9 mouse cellular contexts compared by ENCODE assay signal in genomic region chr7:46378983-46379382, GRCm38 (mm10). TPM values are rescaled to one million over a fixed set of nuclear protein-coding genes. Genes with fewer than 3 reads are reported as not detected.
DNase-seq lines count a peak whose midpoint lies in the region; ATAC-seq and TF ChIP-seq lines count a peak whose summit lies in the region.
"Had no signal": no experiment of that assay in that cellular context is flagged by ENCODE, and none has a peak within 500 bp of the region (broad histone marks: within the 10 kb centered on the region; RNA-seq: fewer than 3 reads in every experiment).

No protein-coding gene starts in this region.

- H3K4me1 ChIP-seq in kidney, embryonic 15.5 days, result peaks cover 17% of the 10 kb centered on the region
- peaks cover 0 to 2% of the 10 kb centered on the region in 2 experiments; a peak in 1 of 4 replicates for H3K4me1 ChIP-seq in ES-E14 (ENCODE audit: control insufficient read depth in 2 of 2, insufficient read depth in 2 of 2, low read length in 2 of 2, poor library complexity in 1 of 2)

- no peak overlapping the region for H3K27ac ChIP-seq in kidney, embryonic 15.5 days
- no peak overlapping the region for H3K27ac ChIP-seq in ES-E14 (ENCODE audit: insufficient read depth, low read depth, low read length, poor library complexity, severe bottlenecking)
- H3K27ac ChIP-seq: lung, embryonic 15.5 days had no signal

- H3K27me3 ChIP-seq in kidney, embryonic 15.5 days, result peaks cover 69% of the 10 kb centered on the region

- no peak overlapping the region for H3K4me2 ChIP-seq in kidney, embryonic 15.5 days
- H3K4me2 ChIP-seq: lung, embryonic 15.5 days had no signal

- H3K4me3 ChIP-seq in kidney, embryonic 15.5 days (replicated peaks), result no peak overlapping the region
- no peak overlapping the region for H3K4me3 ChIP-seq in ES-E14 (ENCODE audit: insufficient read depth in 1 of 2, low read depth in 1 of 2, low read length in 2 of 2, poor library complexity in 1 of 2, severe bottlenecking in 1 of 2)
- H3K4me3 ChIP-seq: lung, embryonic 15.5 days had no signal

- intact Hi-C loops in gastrocnemius, postnatal 36 days (cut with DNase I), result loop anchor here (1.0 to 10.0 kb wide), 2 partner anchors 99 to 264 kb away; no protein-coding TSS in a partner anchor
- intact Hi-C loops in left cerebral cortex, postnatal 14 days (cut with DNase I), result loop anchor here (2.0 to 5.0 kb wide), 2 partner anchors 98 to 282 kb away; no protein-coding TSS in a partner anchor

- DNase-seq in kidney, adult 18-20 months, result peak; percentile 36
- no peak for DNase-seq in ES-E14 (ENCODE audit: low read depth, low spot score)
- DNase-seq in cerebellum, adult 9-11 months, result peak; percentile 48
- peak; percentile 58 to 62 for DNase-seq in gastrocnemius, postnatal 36 days
- DNase-seq in left cerebral cortex, postnatal 14 days (ENCODE audit: low spot score in 2 of 2), result peak; percentile 74 to 91
- DNase-seq in natural killer cell, adult 2 months (ENCODE audit: low spot score in 2 of 2), result peak; percentile 50 to 64
- peak; percentile 75 for DNase-seq in thymus, postnatal 4 days

- 9% methylated on average over 16 of the region's 16 CpGs for WGBS in kidney, embryonic 15.5 days

- no peak overlapping the region for H3K9ac ChIP-seq in kidney, embryonic 15.5 days
- no peak overlapping the region for H3K9ac ChIP-seq in ES-E14 (ENCODE audit: insufficient read depth, low read depth, low read length, poor library complexity, severe bottlenecking)
- H3K9ac ChIP-seq: lung, embryonic 15.5 days had no signal

- no peaks in the 10 kb centered on the region for H3K36me3 ChIP-seq in kidney, embryonic 15.5 days
- no peaks in the 10 kb centered on the region for H3K36me3 ChIP-seq in ES-E14 (ENCODE audit: control insufficient read depth, insufficient read depth, low read length, poor library complexity, severe bottlenecking)
- H3K36me3 ChIP-seq: lung, embryonic 15.5 days had no signal

- in situ Hi-C loops in ES-E14 (cut with MboI; ENCODE audit: low sequenced_read_pairs in 2 of 2, unreplicated experiment in 2 of 2), result loop anchor here (25.0 kb wide), 1 partner anchor 183 kb away; no protein-coding TSS in a partner anchor

- ATAC-seq in kidney, embryonic 15.5 days (replicated peaks; ENCODE audit: low FRiP score), result no peak

- no peaks in the 10 kb centered on the region for H3K9me3 ChIP-seq in kidney, embryonic 15.5 days (replicated peaks)
- H3K9me3 ChIP-seq in ES-E14 (ENCODE audit: control insufficient read depth, insufficient read depth, low read depth, low read length), result no peaks in the 10 kb centered on the region
- H3K9me3 ChIP-seq: lung, embryonic 15.5 days had no signal

TF ChIP-seq in ES-E14, 5 proteins besides CTCF, POLR2A, EP300 and RAD21:
- no peak for TF ChIP-seq HCFC1 (IDR thresholded peaks at IDR 0.05; ENCODE audit: borderline replicate concordance, insufficient read depth, low read length)
- 0 out of 2 replicates have a peak, but pooled peaks have one; percentile 3 for TF ChIP-seq ZC3H11A (IDR thresholded peaks at IDR 0.05; ENCODE audit: borderline replicate concordance, low read depth, low read length)

RNA-seq across cellular contexts. Expression of gene Myod1, which starts 2.7 kb away (rescaled TPM):
- 2.2 and 3.1 TPM in 2 replicates for polyA plus RNA-seq in kidney, embryonic 15.5 days (2015; fragmentation: Nextera tagmentation; extraction: Ambion mirVana)
- not detected in 2 replicates for total RNA-seq in ES-E14 (2012; rRNA removed)
- 10 to 100 TPM; 12.6 to 19.8 TPM for total RNA-seq in gastrocnemius, postnatal 36 days (2021)
- not detected for total RNA-seq in left cerebral cortex, postnatal 14 days (2021)

RNA-seq across cellular contexts. Expression of gene Kcnc1, which starts 17.3 kb away (rescaled TPM):
- polyA plus RNA-seq in kidney, embryonic 15.5 days (2015; fragmentation: Nextera tagmentation; extraction: Ambion mirVana), result 0.06 and 0.10 TPM in 2 replicates
- total RNA-seq in ES-E14 (2012; rRNA removed), result 0.18 TPM in 1 of 2 replicates, not detected in the other
- total RNA-seq in gastrocnemius, postnatal 36 days (2021), result 10 to 100 TPM; 51.6 to 54.2 TPM
- 10 to 100 TPM; 85.9 to 88.0 TPM for total RNA-seq in left cerebral cortex, postnatal 14 days (2021)

Comparison
In these comparisons a context has a peak if more than half of its experiments do, and no peak if none do; other contexts are left out.
1. RNA of gene Myod1, which starts 2.7 kb away (total RNA-seq): 12.6 to 19.8 TPM in gastrocnemius, postnatal 36 days; not detected in left cerebral cortex, postnatal 14 days and not detected in ES-E14; every median in the first group is over 10 times any median in the second.
2. RNA of gene Kcnc1, which starts 17.3 kb away (total RNA-seq): 85.9 to 88.0 TPM in left cerebral cortex, postnatal 14 days and 51.6 to 54.2 TPM in gastrocnemius, postnatal 36 days; 0.18 TPM in ES-E14; every median in the first group is over 10 times any median in the second.